Mouse (Mus musculus) ES-Bruce4 (cell line): Measurements from ENCODE around the gene Cryzl2.

Experiments used
- CTCF ChIP-seq: IDR thresholded peaks from one replicate; pipeline ENCODE4 v1.8.1; 2011; ENCODE audit warnings: low read depth, low read length
- POLR2A ChIP-seq: IDR thresholded peaks from one replicate; pipeline ENCODE4 v1.8.1; 2011; ENCODE audit warnings: low read length; ENCODE audit not compliant: insufficient read depth

DNA sequence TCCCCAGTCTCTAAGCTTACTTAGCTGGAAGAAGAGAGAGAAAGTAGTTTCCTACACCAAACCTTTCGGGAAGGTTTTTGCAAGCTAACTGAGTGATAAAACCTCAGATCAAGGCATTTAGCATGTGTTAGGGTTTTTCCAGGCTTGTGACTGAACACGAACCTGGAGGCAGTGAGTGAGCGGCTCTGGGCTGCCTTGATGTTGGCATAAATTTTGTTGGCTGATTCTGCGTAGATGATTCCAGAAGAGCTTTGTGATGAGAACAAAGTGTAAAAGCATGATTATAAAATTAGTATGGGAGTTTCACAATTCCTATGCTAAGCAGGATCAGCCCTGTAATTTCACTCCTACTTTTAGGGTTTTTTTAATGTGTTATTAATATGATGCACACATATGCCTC is 30.8 kb upstream of the Cryzl2 start:
- no peak for TF ChIP-seq CTCF
- no peak for TF ChIP-seq POLR2A
